Mouse (Mus musculus) hindbrain, embryonic 12.5 days (tissue): ENCODE measurements around the gene Wnt7a. TPM values are rescaled to one million over a fixed set of nuclear protein-coding genes. Genes with fewer than 3 reads are reported as not detected.

ENCODE experiments used
- ATAC-seq: fragments of 200-750 bp; cut with Nextera tagmentation; 2 replicates; pipeline ENCODE4 v1.8.0; 2017; ENCODE audit warnings: moderate TSS enrichment; ENCODE audit not compliant: low FRiP score
- H3K27ac ChIP-seq: fragments of 300-500 bp; sonication (generic); 2 replicates; pipeline ENCODE4 v1.5.1; 2016; ENCODE audit warnings: mild to moderate bottlenecking
- H3K27me3 ChIP-seq: fragments of 300-500 bp; sonication (generic); 2 replicates; pipeline ENCODE4 v1.6.1; 2016; ENCODE audit warnings: mild to moderate bottlenecking
- H3K36me3 ChIP-seq: fragments of 300-500 bp; sonication (generic); 2 replicates; pipeline ENCODE4 v1.6.1; 2016; ENCODE audit warnings: mild to moderate bottlenecking
- H3K4me1 ChIP-seq: fragments of 300-500 bp; sonication (generic); 2 replicates; pipeline ENCODE4 v1.6.1; 2016
- H3K4me2 ChIP-seq: fragments of 300-500 bp; sonication (generic); replicated peaks from 2 replicates; pipeline ENCODE4 v1.6.1; 2016; ENCODE audit warnings: mild to moderate bottlenecking
- H3K4me3 ChIP-seq: fragments of 300-500 bp; sonication (generic); 2 replicates; pipeline ENCODE4 v1.5.1; 2016; ENCODE audit warnings: mild to moderate bottlenecking
- H3K9ac ChIP-seq: fragments of 300-500 bp; sonication (generic); 2 replicates; pipeline ENCODE4 v1.6.1; 2016; ENCODE audit warnings: mild to moderate bottlenecking, moderate library complexity
- H3K9me3 ChIP-seq: fragments of 300-500 bp; sonication (generic); replicated peaks from 2 replicates; pipeline ENCODE4 v1.6.1; 2016; ENCODE audit warnings: mild to moderate bottlenecking
- WGBS: fragments of 180-500 bp; shearing (Covaris S2); methylation state at CpG from one replicate; pipeline ENCODE4 v1.1.7; 2016; 5-methylcytosine and 5-hydroxymethylcytosine counted together
- polyA plus RNA-seq: library from polyadenylated mRNA; unstranded; fragments of >200 nt; fragmentation: Nextera tagmentation; extraction: Ambion mirVana; gene quantifications from 2 replicates; pipeline ENCODE4 v1.2.1, GENCODE M21; 2016

Wnt7a gene
- polyA plus RNA-seq, 1 experiment from 2014 or later: 12.0 TPM

DNA sequence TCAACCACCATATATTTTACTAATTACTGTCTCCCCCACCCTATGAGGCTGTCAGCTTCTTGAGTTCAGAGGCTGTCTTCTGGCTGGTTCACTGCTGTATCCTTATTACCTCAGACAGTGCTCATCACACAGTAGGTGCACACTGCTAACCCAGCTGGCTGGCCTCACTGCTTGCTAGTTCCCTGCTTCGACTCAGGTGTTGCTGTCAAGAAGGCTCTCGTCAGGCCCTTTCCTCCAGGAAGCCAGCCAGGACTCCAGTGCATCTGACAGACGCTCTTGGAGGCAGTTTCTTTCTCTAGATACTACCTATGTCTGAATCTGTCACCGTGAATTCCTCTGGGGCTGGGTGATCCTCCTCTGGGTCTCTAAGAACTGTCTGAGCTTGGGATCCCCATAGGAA, 85.6 kb downstream of the Wnt7a start:
- Histone ChIP-seq H3K9me3 (no peaks in the 10 kb centered on the region), H3K36me3 (no peaks in the 10 kb centered on the region), H3K4me3 (no peak overlapping the region), H3K9ac (no peak overlapping the region), H3K4me2 (no peak overlapping the region), H3K27ac (no peak overlapping the region), H3K27me3 (no peaks in the 10 kb centered on the region; the same call in 1 of the 2 replicates), H3K4me1 (peaks cover 15% of the 10 kb centered on the region)
- ATAC-seq: no peak
- WGBS: 83% methylated on average over 4 of the region's 4 CpGs

DNA sequence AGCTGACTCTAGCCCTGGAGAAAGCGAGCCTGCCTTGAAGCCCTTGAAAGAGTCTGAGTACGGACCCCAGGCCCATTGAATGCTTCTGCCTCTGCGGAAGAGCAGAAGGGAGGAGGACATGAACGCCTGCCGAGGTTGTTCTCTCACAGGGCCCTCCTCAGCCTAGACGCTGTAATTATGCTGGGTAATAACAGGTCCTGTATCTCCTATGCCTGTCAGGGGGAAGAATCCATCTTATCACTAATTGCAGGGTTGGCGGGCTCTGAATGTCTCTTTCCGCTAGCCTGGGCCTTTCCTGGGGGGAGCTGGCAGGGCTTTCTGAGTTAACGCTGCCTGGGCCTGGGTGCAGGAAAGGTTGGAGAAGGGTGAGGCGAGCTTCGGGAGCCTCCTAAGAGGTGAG, 86.4 kb downstream of the Wnt7a start:
- no peaks in the 10 kb centered on the region; the same call in 1 of the 2 replicates for H3K27me3 ChIP-seq
- no peak overlapping the region for H3K4me2 ChIP-seq
- 58% methylated on average over 11 of the region's 11 CpGs for WGBS
- H3K4me3 ChIP-seq: no peak overlapping the region
- no peak overlapping the region for H3K27ac ChIP-seq
- H3K36me3 ChIP-seq: no peaks in the 10 kb centered on the region
- no peaks in the 10 kb centered on the region for H3K9me3 ChIP-seq
- peaks cover 15% of the 10 kb centered on the region for H3K4me1 ChIP-seq
- no peak overlapping the region for H3K9ac ChIP-seq
- ATAC-seq: no peak

DNA sequence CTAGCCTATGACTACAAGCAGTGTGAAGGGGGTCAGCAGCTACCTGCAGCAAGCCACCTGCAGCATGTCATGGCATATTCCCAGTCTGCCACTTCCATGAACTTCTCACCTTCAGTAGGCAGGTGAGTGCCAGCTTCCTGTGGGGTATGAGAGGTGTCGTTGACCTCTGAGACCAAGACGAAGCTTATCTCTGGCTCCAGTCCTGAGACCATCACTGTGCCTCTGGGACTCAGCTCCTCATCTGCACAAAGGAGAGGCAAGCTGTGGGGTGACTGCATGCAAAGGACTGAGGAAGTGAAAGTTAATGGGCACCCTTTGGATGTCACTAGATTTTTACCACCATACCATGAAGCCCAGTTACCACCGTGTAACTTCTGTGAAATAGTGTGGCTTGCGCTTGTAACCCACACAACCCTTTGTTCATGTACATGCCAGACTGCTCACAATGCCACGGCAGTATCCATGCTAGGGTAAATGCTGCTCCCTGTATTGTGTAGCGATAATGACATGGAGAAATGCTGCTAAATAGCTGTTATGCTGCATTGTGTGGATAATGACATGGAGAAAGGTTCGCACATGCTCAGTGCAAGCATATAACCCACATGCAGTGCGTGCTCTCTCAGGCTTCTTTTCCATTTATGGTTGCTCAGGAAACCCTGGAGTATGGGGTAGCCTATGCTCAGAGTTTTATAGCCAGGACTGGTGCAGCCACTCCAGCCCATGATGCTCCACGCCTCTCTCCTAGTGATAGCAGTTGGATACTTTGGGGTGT, 89.0 kb downstream of the Wnt7a start:
- H3K27ac ChIP-seq: 0 out of 2 replicates have a peak overlapping the region, but pooled peaks have one; percentile 35

More for the DNA sequence above, 89.0 kb downstream of the Wnt7a start:
- no peaks in the 10 kb centered on the region; the same call in 1 of the 2 replicates for H3K27me3 ChIP-seq
- no peak overlapping the region for H3K9ac ChIP-seq
- H3K4me1 ChIP-seq: peaks cover 15% of the 10 kb centered on the region
- peak; percentile 69 for ATAC-seq
- H3K9me3 ChIP-seq: peaks cover 4% of the 10 kb centered on the region; the same call in 1 of the 2 replicates
- no peak overlapping the region for H3K4me3 ChIP-seq
- no peaks in the 10 kb centered on the region for H3K36me3 ChIP-seq
- no peak overlapping the region for H3K4me2 ChIP-seq
- 67% methylated on average over 9 of the region's 9 CpGs for WGBS

Other genes starting within 250 kb of the Wnt7a start
- gene Fbln2, start 198.9 kb downstream of the Wnt7a start, polyA plus RNA-seq: 100 and 102 TPM in 2 replicates
- gene Chchd4, start 62.2 kb upstream of the Wnt7a start, polyA plus RNA-seq: 19.8 and 20.9 TPM in 2 replicates
- 57.3 and 57.7 TPM in 2 replicates for gene Tmem43, start 62.3 kb upstream of the Wnt7a start, polyA plus RNA-seq
- 27.3 TPM in 2 replicates for gene Xpc, start 104.5 kb upstream of the Wnt7a start, polyA plus RNA-seq
- 185 and 194 TPM in 2 replicates for gene Lsm3, start 104.6 kb upstream of the Wnt7a start, polyA plus RNA-seq